Mouse (Mus musculus) liver, embryonic 15.5 days (tissue): ENCODE data around the gene Myh9. TPM values are rescaled to one million over a fixed set of nuclear protein-coding genes. Genes with fewer than 3 reads are reported as not detected.

Experiments
- ATAC-seq: fragments of 200-750 bp; cut with Nextera tagmentation; 2 replicates; pipeline ENCODE4 v1.8.0; 2017; ENCODE audit warnings: moderate number of reproducible peaks, mild to moderate bottlenecking, moderate library complexity; ENCODE audit not compliant: insufficient read depth
- H3K27ac ChIP-seq: fragments of 300-500 bp; sonication (generic); replicated peaks from 2 replicates; pipeline ENCODE4 v1.5.1; 2015; ENCODE audit warnings: mild to moderate bottlenecking, inconsistent platforms
- H3K27me3 ChIP-seq: fragments of 300-500 bp; sonication (generic); 2 replicates; pipeline ENCODE4 v1.6.1; 2015; ENCODE audit warnings: mild to moderate bottlenecking, inconsistent platforms
- H3K36me3 ChIP-seq: fragments of 300-500 bp; sonication (generic); replicated peaks from 2 replicates; pipeline ENCODE4 v1.6.1; 2015; ENCODE audit warnings: moderate library complexity, mild to moderate bottlenecking, inconsistent platforms
- H3K4me1 ChIP-seq: fragments of 300-500 bp; sonication (generic); replicated peaks from 2 replicates; pipeline ENCODE4 v1.6.1; 2015; ENCODE audit warnings: inconsistent platforms
- H3K4me2 ChIP-seq: fragments of 300-500 bp; sonication (generic); 2 replicates; pipeline ENCODE4 v1.6.1; 2015; ENCODE audit warnings: moderate library complexity, mild to moderate bottlenecking, inconsistent platforms
- H3K4me3 ChIP-seq: fragments of 300-500 bp; sonication (generic); replicated peaks from 2 replicates; pipeline ENCODE4 v1.5.1; 2015; ENCODE audit warnings: mild to moderate bottlenecking, inconsistent platforms
- H3K9ac ChIP-seq: fragments of 300-500 bp; sonication (generic); 2 replicates; pipeline ENCODE4 v1.6.1; 2015; ENCODE audit warnings: moderate library complexity, mild to moderate bottlenecking, inconsistent platforms
- H3K9me3 ChIP-seq: fragments of 300-500 bp; sonication (generic); replicated peaks from 2 replicates; pipeline ENCODE4 v1.6.1; 2016; ENCODE audit warnings: inconsistent platforms
- WGBS: fragments of 180-500 bp; shearing (Covaris S2); methylation state at CpG from one replicate; pipeline ENCODE4 v1.1.7; 2015; ENCODE audit warnings: mixed read lengths; ENCODE audit not compliant: insufficient replicate concordance; 5-methylcytosine and 5-hydroxymethylcytosine counted together
- polyA plus RNA-seq: library from polyadenylated mRNA; unstranded; fragments of >200 nt; fragmentation: Nextera tagmentation; extraction: Ambion mirVana; gene quantifications from 2 replicates; pipeline ENCODE4 v1.2.1, GENCODE M21; 2015

Gene Myh9
- polyA plus RNA-seq, 1 experiment from 2014 or later, result 19.5 TPM

DNA sequence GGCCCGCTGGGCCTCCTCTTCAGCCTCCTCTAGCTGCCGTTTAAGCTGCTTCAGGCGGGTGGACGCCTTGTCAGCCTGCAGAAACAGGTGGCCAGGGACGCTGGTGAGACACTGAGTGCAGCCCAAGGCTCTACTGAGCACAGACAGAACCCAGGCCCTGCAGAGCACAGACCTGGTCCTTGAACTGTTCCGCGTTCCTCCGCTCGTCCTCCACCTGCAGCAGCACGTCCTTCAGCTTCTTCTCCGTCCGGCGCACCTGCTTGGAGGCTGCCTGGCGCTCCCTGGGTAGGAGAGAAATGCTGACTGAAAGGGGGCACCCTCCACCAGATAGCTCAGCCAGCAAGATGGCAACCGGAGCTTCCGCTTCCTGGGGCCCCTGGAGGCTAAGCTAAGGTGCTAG is 78.9 kb downstream of the Myh9 start:
- ATAC-seq, result no peak
- WGBS, result 88% methylated on average over 16 of the region's 16 CpGs
- peaks cover 2% of the 10 kb centered on the region; the same call in 1 of the 2 replicates for H3K4me1 ChIP-seq

DNA sequence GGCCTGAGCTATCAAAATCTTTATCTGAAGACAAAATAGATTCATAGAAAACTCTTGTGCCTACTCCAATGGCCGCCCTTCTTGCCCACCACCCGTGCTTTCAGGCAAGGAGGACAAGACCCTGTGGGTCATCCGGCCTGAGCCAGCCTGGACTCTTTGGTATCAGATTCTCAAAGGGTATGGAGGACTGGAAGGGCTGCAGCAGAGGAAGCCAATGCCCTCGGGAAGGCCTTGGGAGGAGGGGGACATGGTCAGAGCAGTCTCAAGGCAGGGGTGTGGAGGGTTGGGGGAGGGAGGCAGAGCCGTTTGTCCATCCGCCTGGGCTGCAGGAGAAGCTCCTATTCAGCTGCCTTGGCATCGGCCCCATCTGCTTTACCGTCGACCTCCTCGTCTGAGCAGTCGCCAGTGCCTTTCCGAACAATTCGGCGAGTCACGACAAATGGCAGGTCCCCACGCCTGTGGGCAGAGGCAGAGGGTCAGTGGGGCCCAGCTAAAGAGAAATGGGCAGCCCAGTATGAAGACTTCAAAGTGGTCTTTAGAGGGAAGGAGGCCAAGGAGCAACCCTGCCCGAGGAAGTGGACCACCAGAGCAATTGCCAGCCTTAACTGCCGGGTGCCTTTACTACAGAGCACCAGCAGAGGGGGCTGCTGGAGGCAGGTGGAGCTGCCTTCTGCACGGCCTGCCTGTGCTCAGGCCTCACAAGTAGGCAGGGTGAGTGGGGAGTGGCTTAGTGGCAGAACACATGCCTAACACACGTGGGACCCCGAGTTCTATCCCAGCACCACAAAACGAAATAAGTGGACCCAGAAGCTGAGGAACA is 80.2 kb downstream of the Myh9 start:
- Histone ChIP-seq H3K4me1 (peaks cover 12% of the 10 kb centered on the region), H3K4me3 (no peak overlapping the region), H3K9me3 (no peaks in the 10 kb centered on the region), H3K9ac (no peak overlapping the region), H3K27me3 (no peaks in the 10 kb centered on the region), H3K4me2 (no peak overlapping the region), H3K27ac (no peak overlapping the region), H3K36me3 (peaks cover 79% of the 10 kb centered on the region)
- ATAC-seq, result no peak
- 76% methylated on average over 22 of the region's 22 CpGs for WGBS

More for the DNA sequence above, 78.9 kb downstream of the Myh9 start:
- Histone ChIP-seq H3K9me3 (no peaks in the 10 kb centered on the region), H3K27me3 (no peaks in the 10 kb centered on the region), H3K9ac (no peak overlapping the region), H3K4me3 (no peak overlapping the region), H3K4me2 (no peak overlapping the region), H3K27ac (no peak overlapping the region), H3K36me3 (peaks cover 92% of the 10 kb centered on the region)

DNA sequence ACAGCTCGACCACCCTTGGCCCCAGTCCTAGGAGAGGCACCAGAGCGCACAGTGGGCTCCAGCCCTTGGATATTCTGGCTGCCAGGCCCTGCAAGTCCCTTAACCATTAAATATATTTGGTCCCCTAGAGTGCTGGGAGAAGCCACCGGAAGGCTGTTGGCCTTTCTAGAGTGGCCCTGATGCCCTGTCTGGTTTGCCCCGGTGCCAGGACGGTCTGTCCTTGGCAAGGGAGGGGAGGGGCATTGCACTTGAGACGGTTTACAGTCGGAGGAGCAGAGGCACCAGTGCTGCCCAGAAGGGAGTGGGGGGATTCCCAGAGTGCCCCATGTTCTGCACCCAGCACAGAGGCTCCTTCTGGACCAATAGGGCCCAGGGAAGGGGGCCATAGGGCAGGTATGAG is 80.9 kb downstream of the Myh9 start:
- WGBS, result 85% methylated on average over 7 of the region's 7 CpGs
- no peak for ATAC-seq
- Histone ChIP-seq H3K9ac (no peak overlapping the region), H3K4me1 (peaks cover 19% of the 10 kb centered on the region), H3K4me3 (no peak overlapping the region), H3K4me2 (no peak overlapping the region), H3K36me3 (peaks cover 72% of the 10 kb centered on the region), H3K9me3 (no peaks in the 10 kb centered on the region), H3K27me3 (no peaks in the 10 kb centered on the region), H3K27ac (no peak overlapping the region)

DNA sequence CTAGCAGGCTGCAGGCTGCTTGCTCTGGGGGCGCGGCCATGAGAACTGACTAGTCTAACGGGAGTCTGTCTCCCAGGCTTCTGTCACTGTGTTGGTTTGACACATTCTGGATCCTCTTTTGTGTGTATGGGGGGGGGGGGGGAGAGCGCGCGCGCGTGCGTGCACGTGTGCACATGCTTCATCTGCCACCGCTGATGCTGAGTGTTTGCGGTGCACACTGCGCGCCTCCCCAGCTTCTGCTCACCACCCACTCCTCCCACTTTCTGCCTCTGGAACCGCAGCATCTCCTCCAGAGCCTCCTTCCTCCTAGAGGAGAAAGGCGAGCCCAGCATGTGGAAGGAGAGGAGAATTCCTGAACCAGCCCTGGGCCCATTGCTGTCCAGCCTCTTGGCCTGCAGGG is 81.9 kb downstream of the Myh9 start:
- Histone ChIP-seq H3K36me3 (peaks cover 62% of the 10 kb centered on the region), H3K9ac (no peak overlapping the region), H3K27me3 (no peaks in the 10 kb centered on the region), H3K27ac (no peak overlapping the region), H3K4me2 (no peak overlapping the region), H3K4me3 (no peak overlapping the region), H3K9me3 (no peaks in the 10 kb centered on the region), H3K4me1 (peaks cover 30% of the 10 kb centered on the region)
- ATAC-seq, result no peak
- 88% methylated on average over 16 of the region's 16 CpGs for WGBS

DNA sequence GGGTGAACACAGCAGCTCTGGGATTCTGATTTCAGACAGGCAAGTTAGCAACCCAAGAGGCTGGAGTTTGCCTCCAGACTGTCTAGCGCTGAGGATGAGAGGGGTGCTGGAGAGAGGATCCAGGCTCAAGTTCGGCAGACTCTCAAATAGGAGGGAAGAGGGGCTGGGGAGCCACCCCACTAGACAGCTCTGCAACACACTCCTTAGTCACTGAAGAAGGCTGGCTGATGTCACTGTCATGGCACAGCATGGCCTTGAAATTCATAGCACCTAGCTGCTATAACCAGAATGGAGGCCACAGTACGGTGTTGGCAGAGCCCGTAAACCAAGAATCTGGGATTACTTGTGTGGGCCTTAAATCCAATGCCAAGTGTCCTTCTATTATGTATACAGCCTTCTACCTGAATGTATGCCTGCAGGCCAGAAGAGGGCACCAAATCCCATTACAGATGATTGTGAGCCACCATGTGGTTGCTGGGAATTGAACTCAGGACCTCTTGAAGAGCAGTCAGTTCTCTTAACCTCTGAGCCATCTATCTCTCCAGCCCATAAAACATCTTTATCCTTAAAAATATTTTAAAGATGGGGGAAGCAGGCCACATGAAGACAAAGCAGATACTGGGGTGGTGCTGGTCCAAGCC is 84.3 kb downstream of the Myh9 start:
- 0 out of 2 replicates have a peak overlapping the region, but pooled peaks have one; percentile 19 for H3K27ac ChIP-seq
- no peak overlapping the region for H3K4me2 ChIP-seq
- peaks cover 39% of the 10 kb centered on the region for H3K4me1 ChIP-seq
- no peak for ATAC-seq
- 73% methylated on average over 4 of the region's 4 CpGs for WGBS
- H3K27me3 ChIP-seq, result no peaks in the 10 kb centered on the region
- H3K9ac ChIP-seq, result no peak overlapping the region; the same call in 1 of the 2 replicates
- no peak overlapping the region for H3K4me3 ChIP-seq
- no peaks in the 10 kb centered on the region for H3K9me3 ChIP-seq
- peaks cover 48% of the 10 kb centered on the region for H3K36me3 ChIP-seq

DNA sequence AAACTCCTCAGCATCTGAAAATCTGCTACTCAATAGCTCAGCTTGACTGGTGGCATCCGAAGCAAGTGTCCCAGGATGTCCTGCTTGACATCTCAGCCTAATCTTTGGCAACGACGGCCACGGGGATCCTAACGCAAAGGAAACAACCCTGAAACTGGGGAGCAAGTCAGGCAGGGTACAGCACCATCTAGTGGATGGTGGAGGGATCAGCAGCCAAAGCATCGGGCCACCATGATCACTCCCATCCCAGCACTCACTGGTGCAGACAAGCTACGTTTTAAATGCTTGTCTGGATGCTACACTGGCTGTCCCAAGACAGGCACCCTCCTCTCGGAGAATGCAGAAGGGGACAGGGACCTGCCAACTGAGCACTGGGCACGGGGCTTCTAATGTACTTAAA is 85.1 kb downstream of the Myh9 start, which contains the start of gene Apol8:
Gene Apol8, minus strand, starts transcription at position 156 of the 400 bp plus-strand sequence.
- peaks cover 45% of the 10 kb centered on the region for H3K4me1 ChIP-seq
- 2% methylated on average over 9 of the region's 9 CpGs for WGBS
- H3K9ac ChIP-seq, result peak within 1 kb of the TSS; percentile 63
- H3K4me2 ChIP-seq, result peak within 1 kb of the TSS; percentile 78
- no peak for ATAC-seq
- H3K27ac ChIP-seq, result peak within 1 kb of the TSS; percentile 94
- H3K36me3 ChIP-seq, result peaks cover 48% of the 10 kb centered on the region
- no peaks in the 10 kb centered on the region for H3K27me3 ChIP-seq
- H3K9me3 ChIP-seq, result no peaks in the 10 kb centered on the region
- H3K4me3 ChIP-seq, result peak within 1 kb of the TSS; percentile 65

DNA sequence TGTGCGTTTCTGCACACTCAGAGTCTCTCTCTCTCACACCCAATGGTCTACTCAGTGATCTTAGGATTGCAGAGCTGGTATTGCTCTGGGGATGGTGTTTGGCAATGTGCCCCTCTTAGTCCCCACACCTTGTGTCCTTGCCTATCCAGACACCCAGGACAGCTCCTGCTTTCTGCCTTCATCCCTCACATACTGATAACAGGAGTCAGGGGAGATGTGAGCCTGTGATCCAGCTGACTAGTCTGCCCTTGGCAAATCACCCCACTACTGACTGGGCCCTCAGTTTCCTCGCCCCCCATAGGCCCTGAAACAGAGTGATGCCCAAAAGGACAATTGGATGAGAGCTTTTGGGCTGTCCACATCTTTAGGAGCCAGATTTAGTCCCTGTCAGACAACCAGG is 85.9 kb downstream of the Myh9 start:
- ATAC-seq, result peak; percentile 17; the same call in 1 of the 2 replicates
- H3K4me1 ChIP-seq, result peaks cover 53% of the 10 kb centered on the region
- H3K4me3 ChIP-seq, result peak overlapping the region; percentile 65
- H3K36me3 ChIP-seq, result peaks cover 48% of the 10 kb centered on the region
- H3K4me2 ChIP-seq, result peak overlapping the region; percentile 78
- 51% methylated on average over 2 of the region's 2 CpGs for WGBS
- peak overlapping the region; percentile 63 for H3K9ac ChIP-seq
- H3K27ac ChIP-seq, result peak overlapping the region; percentile 94
- no peaks in the 10 kb centered on the region for H3K9me3 ChIP-seq
- no peaks in the 10 kb centered on the region for H3K27me3 ChIP-seq

DNA sequence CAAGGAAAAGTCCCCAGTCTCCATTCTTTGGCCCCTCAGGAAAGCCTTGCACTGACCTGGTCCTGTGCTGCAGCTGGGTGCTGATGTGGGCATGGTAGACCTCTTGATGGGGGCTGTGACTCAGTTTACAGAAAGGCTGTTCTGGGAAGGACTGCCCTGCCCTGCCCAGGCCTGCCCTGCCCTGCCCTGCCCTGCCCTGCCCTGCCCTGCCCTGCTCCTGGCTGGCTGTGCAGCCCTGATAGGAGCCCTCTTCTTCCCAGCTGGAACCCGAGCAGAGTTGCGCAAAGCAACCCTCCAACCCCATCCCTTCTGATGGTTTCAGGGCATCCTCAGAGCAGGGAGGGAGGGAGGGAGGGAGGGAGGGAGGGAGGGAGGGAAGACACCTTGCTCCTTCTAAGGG is 86.8 kb downstream of the Myh9 start:
- H3K36me3 ChIP-seq, result peaks cover 48% of the 10 kb centered on the region
- 29% methylated on average over 2 of the region's 2 CpGs for WGBS
- peak; percentile 99 for ATAC-seq
- peak overlapping the region; percentile 63 for H3K9ac ChIP-seq
- peaks cover 55% of the 10 kb centered on the region for H3K4me1 ChIP-seq
- no peaks in the 10 kb centered on the region for H3K9me3 ChIP-seq
- H3K27ac ChIP-seq, result peak overlapping the region; percentile 94
- peak overlapping the region; percentile 65 for H3K4me3 ChIP-seq
- peak overlapping the region; percentile 78 for H3K4me2 ChIP-seq
- H3K27me3 ChIP-seq, result no peaks in the 10 kb centered on the region

DNA sequence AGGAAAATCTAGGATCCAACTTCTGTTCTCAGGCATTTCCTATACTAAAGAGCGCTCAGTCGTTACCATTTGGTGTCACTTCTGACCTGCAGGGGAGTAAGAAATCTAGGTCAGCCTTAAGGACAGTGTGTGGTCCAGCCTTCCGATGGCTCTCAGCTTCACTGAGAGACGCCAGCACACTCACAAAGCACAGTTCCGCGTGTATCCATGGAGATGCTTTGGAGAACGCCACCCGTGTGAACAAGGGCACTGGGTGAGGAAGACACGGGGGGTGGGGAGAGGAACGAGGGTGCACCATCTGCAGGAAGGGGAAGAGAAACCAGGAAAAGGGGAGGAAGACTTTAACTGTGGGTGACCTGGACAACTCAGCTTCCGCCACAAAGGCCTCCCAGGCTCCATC is 89.5 kb downstream of the Myh9 start:
- no peak for ATAC-seq
- Histone ChIP-seq H3K4me2 (peak overlapping the region; percentile 78), H3K9me3 (no peaks in the 10 kb centered on the region; the same call in 1 of the 2 replicates), H3K9ac (peak overlapping the region; percentile 63; the same call in 1 of the 2 replicates), H3K27me3 (0 out of 2 replicates have a peak, but pooled peaks cover 6% of the 10 kb centered on the region), H3K4me1 (peaks cover 72% of the 10 kb centered on the region), H3K27ac (peak overlapping the region; percentile 94), H3K4me3 (peak overlapping the region; percentile 65), H3K36me3 (peaks cover 62% of the 10 kb centered on the region)
- WGBS, result 65% methylated on average over 11 of the region's 11 CpGs

DNA sequence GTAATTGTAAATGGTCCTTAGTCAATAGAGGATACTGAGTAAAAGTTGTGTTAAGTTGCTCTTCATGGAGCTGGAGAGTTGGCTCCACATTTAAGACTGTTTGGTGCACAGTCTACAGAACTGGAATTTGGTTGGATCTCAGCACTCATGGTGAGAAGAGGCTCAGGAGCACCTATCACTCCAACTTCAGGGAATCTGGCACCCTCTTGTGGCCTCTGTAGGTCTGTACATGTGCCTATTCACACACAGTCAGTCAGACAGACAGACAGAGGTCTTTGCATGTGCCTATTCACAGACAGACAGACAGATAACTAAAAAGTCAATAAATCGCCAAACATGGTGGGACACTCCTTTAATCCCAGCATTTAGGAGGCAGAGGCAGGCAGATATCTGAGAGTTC is 91.5 kb downstream of the Myh9 start:
- no peak for ATAC-seq
- no peak overlapping the region for H3K9ac ChIP-seq
- H3K27me3 ChIP-seq, result 0 out of 2 replicates have a peak, but pooled peaks cover 6% of the 10 kb centered on the region
- no peaks in the 10 kb centered on the region; the same call in 1 of the 2 replicates for H3K9me3 ChIP-seq
- no peak overlapping the region for H3K4me3 ChIP-seq
- peaks cover 55% of the 10 kb centered on the region for H3K4me1 ChIP-seq
- 26% methylated on average over 1 of the region's 1 CpGs for WGBS
- no peak overlapping the region for H3K4me2 ChIP-seq
- H3K27ac ChIP-seq, result no peak overlapping the region
- peaks cover 82% of the 10 kb centered on the region for H3K36me3 ChIP-seq

DNA sequence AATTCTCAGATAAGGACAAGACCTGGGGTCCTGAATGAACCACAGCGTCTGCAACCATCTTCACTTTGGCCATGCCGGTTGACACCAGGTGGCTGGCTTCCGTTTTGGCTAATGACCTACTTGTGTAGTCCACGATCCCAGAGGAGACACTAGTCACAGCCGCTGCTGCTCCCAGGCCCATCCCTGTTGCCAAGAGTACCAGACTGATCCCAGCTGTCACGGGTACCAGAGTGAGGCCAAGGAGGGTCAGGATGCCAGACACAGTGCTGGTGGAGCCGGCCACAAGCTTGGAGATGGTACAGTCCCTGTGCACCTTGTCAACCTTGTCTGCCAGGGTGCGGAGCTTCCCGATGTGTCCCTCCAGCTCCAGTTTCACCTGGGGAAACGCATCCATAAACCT is 92.3 kb downstream of the Myh9 start:
- Histone ChIP-seq H3K4me2 (no peak overlapping the region), H3K4me3 (no peak overlapping the region), H3K9ac (no peak overlapping the region), H3K27me3 (0 out of 2 replicates have a peak, but pooled peaks cover 6% of the 10 kb centered on the region), H3K4me1 (peaks cover 50% of the 10 kb centered on the region), H3K27ac (no peak overlapping the region), H3K9me3 (no peaks in the 10 kb centered on the region; the same call in 1 of the 2 replicates), H3K36me3 (peaks cover 89% of the 10 kb centered on the region)
- no peak for ATAC-seq
- WGBS, result 91% methylated on average over 10 of the region's 10 CpGs
